Mouse (Mus musculus) heart, embryonic 14.5 days (tissue): ENCODE results near the gene Agbl4. TPM values are rescaled to one million over a fixed set of nuclear protein-coding genes. Genes with fewer than 3 reads are reported as not detected.

Experiments used
- ATAC-seq: fragments of 200-750 bp; cut with Nextera tagmentation; 2 replicates; pipeline ENCODE4 v1.8.0; 2017; ENCODE audit warnings: low read depth, moderate TSS enrichment; ENCODE audit not compliant: insufficient number of reproducible peaks, insufficient read depth, low FRiP score
- H3K27ac ChIP-seq, 2 experiments: fragments of 200-500 bp in 1 of 2; fragments of 300-500 bp in 1 of 2; sonication (generic) in 1 of 2; replicated peaks in 1 of 2; 2 replicates each; pipeline ENCODE4 v1.5.1; 2012 to 2014; ENCODE audit warnings: low read depth in 2 of 2, low read length in 2 of 2, control low read depth in 1 of 2, mild to moderate bottlenecking in 1 of 2, mixed read lengths in 1 of 2; ENCODE audit not compliant: control insufficient read depth in 1 of 2, insufficient read depth in 1 of 2
- H3K27me3 ChIP-seq: fragments of 300-500 bp; sonication (generic); 2 replicates; pipeline ENCODE4 v1.6.1; 2014; ENCODE audit warnings: mild to moderate bottlenecking, low read length, control low read depth; ENCODE audit not compliant: control insufficient read depth, insufficient read depth
- H3K36me3 ChIP-seq: fragments of 300-500 bp; sonication (generic); 2 replicates; pipeline ENCODE4 v1.6.1; 2014; ENCODE audit warnings: mild to moderate bottlenecking, control low read depth, low read length, mixed read lengths; ENCODE audit not compliant: control insufficient read depth, insufficient read depth
- H3K4me1 ChIP-seq, 2 experiments: fragments of 200-500 bp in 1 of 2; fragments of 300-500 bp in 1 of 2; sonication (generic) in 1 of 2; 2 replicates each; pipeline ENCODE4 v1.6.1; 2012 to 2014; ENCODE audit warnings: low read length in 2 of 2, control low read depth in 1 of 2, mixed read lengths in 1 of 2; ENCODE audit not compliant: control insufficient read depth in 2 of 2, insufficient read depth in 2 of 2
- H3K4me2 ChIP-seq: fragments of 300-500 bp; sonication (generic); 2 replicates; pipeline ENCODE4 v1.6.1; 2014; ENCODE audit warnings: mild to moderate bottlenecking, low read length
- H3K4me3 ChIP-seq, 2 experiments: fragments of 200-500 bp in 1 of 2; fragments of 300-500 bp in 1 of 2; sonication (generic) in 1 of 2; 2 replicates each; pipeline ENCODE4 v1.5.1; 2012 to 2014; ENCODE audit warnings: low read length in 2 of 2, mild to moderate bottlenecking in 2 of 2, control low read depth in 1 of 2, low read depth in 1 of 2, moderate library complexity in 1 of 2; ENCODE audit not compliant: control insufficient read depth in 1 of 2, insufficient read depth in 1 of 2
- H3K9ac ChIP-seq: fragments of 300-500 bp; sonication (generic); 2 replicates; pipeline ENCODE4 v1.6.1; 2014; ENCODE audit warnings: mild to moderate bottlenecking, low read length
- H3K9me3 ChIP-seq: fragments of 300-500 bp; sonication (generic); 2 replicates; pipeline ENCODE4 v1.6.1; 2016; ENCODE audit warnings: low read length, control low read depth; ENCODE audit not compliant: control insufficient read depth
- WGBS: fragments of 180-500 bp; shearing (Covaris S2); extraction: QIAGEN DNeasy Blood & Tissue Kit; methylation state at CpG from one replicate; pipeline ENCODE4 v1.1.7; 2014; 5-methylcytosine and 5-hydroxymethylcytosine counted together
- polyA plus RNA-seq: library from polyadenylated mRNA; unstranded; fragments of >200 nt; fragmentation: Nextera tagmentation; extraction: Ambion mirVana; gene quantifications from 2 replicates; pipeline ENCODE4 v1.2.1, GENCODE M21; 2014

The Agbl4 gene
- polyA plus RNA-seq, 1 experiment from 2014 or later: 1.1 TPM

DNA sequence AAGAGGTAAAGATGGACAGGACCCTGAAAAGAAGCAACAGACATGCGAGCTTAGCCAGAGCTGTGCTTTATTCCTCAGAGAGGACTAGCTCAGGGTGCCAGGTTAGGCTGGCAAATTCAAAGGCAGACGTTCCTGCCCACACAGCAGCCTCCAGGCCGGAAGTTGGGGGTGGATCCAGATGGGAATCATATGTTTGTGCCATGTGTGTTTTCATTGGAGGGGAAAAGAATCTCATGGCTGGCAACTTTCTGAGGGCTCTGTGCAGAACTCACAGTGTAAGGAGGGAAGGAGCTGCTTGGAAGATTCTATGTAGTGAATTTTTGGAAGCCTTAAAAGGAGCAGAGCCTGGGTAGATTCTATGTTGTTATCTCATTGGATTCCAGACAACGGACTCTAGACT, 519.1 kb downstream of the Agbl4 start:
- no peak for ATAC-seq
- WGBS: 51% methylated on average over 4 of the region's 4 CpGs
- no peak overlapping the region for H3K4me3 ChIP-seq

DNA sequence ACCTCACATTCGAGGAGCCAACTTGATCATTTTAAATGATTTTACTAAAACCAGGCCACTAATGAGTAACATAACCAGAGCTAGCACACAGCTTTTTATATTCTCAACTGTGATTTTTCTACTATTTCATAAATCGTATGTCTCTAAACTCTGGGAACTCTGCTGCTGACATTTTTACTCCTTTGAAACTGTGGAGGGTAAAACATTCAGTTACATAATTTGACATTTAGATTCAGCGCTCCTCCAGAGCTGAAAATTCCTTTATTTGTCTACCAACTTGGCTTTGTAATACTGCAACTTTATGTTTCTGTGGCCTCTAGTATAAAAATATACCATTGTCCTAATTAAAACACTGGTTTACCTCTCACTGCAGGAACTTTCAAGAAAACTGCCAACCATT, 523.6 kb downstream of the Agbl4 start:
- Histone ChIP-seq H3K36me3 (no peaks in the 10 kb centered on the region), H3K27me3 (no peaks in the 10 kb centered on the region), H3K4me2 (no peak overlapping the region), H3K27ac (no peak overlapping the region), H3K4me3 (no peak overlapping the region), H3K9ac (no peak overlapping the region), H3K9me3 (no peaks in the 10 kb centered on the region), H3K4me1 (no peaks in the 10 kb centered on the region)
- no peak for ATAC-seq
- 81% methylated on average over 3 of the region's 3 CpGs for WGBS

More for the DNA sequence above, 519.1 kb downstream of the Agbl4 start:
- H3K9me3 ChIP-seq: no peaks in the 10 kb centered on the region
- H3K27me3 ChIP-seq: no peaks in the 10 kb centered on the region
- no peaks in the 10 kb centered on the region for H3K36me3 ChIP-seq
- H3K4me1 ChIP-seq: no peaks in the 10 kb centered on the region
- no peak overlapping the region for H3K4me2 ChIP-seq
- no peak overlapping the region for H3K27ac ChIP-seq
- no peak overlapping the region for H3K9ac ChIP-seq

DNA sequence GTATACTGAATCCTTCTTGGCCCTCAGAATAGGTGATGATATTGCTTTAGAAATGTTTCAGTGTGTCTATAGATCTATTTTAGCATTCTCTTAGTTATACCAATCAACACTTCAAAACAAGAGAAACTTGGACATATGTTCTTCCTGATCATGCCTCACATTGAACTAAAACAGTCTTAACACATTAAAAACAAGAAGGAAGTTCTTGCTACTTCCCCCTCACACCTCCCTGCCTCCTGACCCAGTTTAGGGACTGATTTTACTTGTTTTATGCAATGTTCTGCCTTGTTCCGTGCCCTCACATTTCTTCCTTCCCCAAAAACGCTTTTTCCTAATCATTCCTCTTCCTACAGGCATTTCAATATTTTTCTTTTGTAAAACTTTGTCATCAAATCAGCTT, 604.2 kb downstream of the Agbl4 start:
- no peak overlapping the region for H3K4me3 ChIP-seq
- no peak overlapping the region for H3K9ac ChIP-seq
- ATAC-seq: no peak
- 69% methylated on average over 2 of the region's 2 CpGs for WGBS
- no peak overlapping the region for H3K4me2 ChIP-seq
- H3K36me3 ChIP-seq: no peaks in the 10 kb centered on the region
- H3K27ac ChIP-seq: no peak overlapping the region
- H3K4me1 ChIP-seq: no peaks in the 10 kb centered on the region
- H3K9me3 ChIP-seq: no peaks in the 10 kb centered on the region
- no peaks in the 10 kb centered on the region for H3K27me3 ChIP-seq

DNA sequence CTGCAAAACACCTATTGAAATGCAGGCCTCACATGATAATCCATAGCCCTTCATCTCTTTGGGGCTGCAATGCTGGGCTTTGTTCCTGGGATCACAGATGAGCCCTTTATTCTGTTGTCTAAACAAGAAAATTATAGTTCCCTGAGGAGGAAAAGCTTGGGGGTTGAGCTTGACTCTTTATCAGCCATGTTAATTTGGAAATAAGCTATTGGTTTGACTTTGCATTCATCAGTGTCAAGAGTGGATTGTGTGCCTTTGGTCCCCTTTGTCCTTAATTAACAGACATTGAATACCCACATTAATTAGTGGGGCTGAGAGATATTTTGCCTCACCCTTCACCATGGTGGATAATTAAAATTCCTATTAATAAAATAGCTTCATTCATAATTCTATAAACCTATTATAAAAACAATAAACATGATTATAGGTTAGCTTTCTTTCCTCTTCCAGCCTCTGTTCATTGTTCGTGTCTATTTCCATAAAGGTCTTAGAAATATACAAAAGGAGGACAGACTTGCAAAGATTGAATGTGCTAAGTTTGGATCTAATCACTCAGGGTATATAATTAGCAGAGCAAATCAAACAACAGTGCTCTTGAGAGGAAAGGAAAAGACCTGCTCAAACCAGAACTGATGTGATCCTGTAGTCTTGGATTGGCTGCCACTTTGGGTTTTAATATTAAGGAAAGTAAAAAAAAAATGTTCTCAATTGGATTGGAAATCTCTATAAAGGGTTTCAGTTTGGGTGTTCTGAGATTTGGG, 607.4 kb downstream of the Agbl4 start:
- H3K27me3 ChIP-seq: no peaks in the 10 kb centered on the region
- ATAC-seq: no peak
- no peaks in the 10 kb centered on the region for H3K9me3 ChIP-seq
- H3K36me3 ChIP-seq: no peaks in the 10 kb centered on the region
- H3K4me1 ChIP-seq: no peaks in the 10 kb centered on the region
- no peak overlapping the region for H3K4me3 ChIP-seq
- no peak overlapping the region for H3K4me2 ChIP-seq
- no peak overlapping the region for H3K9ac ChIP-seq
- no peak overlapping the region for H3K27ac ChIP-seq
- 72% methylated on average over 1 of the region's 1 CpGs for WGBS

DNA sequence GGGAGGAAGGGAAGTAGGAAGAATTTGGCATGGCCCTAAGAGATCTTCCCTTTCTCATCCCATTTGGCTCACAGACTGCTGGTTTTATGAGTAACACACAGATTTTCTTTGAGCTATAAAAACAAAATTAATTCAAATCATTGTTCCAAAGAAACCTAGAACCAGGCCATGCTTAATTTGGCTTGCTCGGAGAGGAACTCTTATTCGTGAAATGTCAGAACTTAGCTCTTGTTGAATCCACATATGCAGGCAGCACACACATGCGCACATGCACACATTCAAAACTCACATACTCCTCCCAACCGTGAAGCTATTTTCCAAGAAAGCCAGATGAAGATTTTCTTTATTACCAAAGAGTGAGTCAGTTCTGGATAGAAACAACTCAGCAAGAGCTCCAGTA, 621.9 kb downstream of the Agbl4 start:
- no peak overlapping the region for H3K4me2 ChIP-seq
- no peaks in the 10 kb centered on the region for H3K9me3 ChIP-seq
- ATAC-seq: no peak
- H3K4me1 ChIP-seq: no peaks in the 10 kb centered on the region
- WGBS: 86% methylated on average over 4 of the region's 4 CpGs
- no peaks in the 10 kb centered on the region for H3K36me3 ChIP-seq
- no peak overlapping the region for H3K9ac ChIP-seq
- H3K27ac ChIP-seq: no peak overlapping the region
- H3K4me3 ChIP-seq: no peak overlapping the region
- no peaks in the 10 kb centered on the region for H3K27me3 ChIP-seq

DNA sequence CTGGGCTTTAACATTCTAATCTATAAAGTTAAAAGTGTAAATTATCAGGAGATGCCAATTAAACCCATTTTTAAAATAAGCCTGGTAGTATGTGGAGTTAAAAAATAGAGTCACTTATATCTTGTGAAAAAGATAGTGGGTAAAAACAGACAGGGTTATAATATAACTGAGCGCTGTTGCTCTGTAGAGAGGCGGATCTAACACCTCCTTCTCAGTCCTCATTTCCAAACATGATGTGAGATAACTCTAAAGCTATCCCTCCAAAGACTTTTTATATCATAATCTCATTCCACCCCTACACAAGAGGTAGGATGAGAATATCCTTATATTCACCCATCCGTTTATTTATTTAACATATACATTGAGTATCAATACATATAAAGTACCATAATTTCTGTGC, 669.9 kb downstream of the Agbl4 start:
- ATAC-seq: no peak
- 79% methylated on average over 3 of the region's 3 CpGs for WGBS
- Histone ChIP-seq H3K36me3 (no peaks in the 10 kb centered on the region), H3K27me3 (no peaks in the 10 kb centered on the region), H3K9me3 (no peaks in the 10 kb centered on the region), H3K4me1 (no peaks in the 10 kb centered on the region), H3K4me3 (no peak overlapping the region), H3K4me2 (no peak overlapping the region), H3K27ac (no peak overlapping the region), H3K9ac (no peak overlapping the region)

DNA sequence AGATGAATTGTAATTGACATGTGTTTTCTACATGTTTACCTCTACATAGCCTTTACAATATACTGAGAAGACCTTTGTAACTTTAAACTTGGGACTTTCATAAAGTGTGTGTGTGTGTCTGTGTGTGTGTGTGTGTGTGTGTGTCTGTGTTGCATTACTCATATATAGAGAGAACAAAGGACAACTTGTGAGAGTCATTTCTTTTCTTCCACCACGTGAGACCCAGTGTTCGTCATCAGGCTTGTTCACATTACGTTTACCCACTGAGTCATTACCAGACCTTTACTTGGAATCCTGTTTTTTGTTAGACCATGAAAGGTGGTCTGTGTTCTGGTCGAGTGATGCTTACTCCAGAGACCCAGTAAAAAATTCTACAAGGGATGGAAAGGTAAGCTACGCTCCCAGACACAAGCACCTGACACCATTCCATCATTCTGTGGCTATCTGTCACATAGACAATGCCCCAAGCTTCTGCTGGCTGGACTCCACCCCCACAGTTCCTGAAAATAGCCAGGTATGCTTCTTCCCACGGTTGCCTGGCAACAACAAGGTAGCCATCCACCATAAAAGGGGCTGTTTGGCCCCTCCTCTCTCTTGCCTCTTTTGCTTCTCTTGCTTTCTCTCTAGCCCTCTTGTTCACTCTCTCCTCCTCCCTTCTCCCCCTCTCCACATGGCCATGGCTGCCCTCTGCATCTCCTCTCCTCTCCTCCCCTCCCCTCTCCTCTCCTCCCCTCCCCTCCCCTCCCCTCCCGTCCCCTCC, 676.5 kb downstream of the Agbl4 start:
- Histone ChIP-seq H3K9ac (no peak overlapping the region), H3K4me1 (no peaks in the 10 kb centered on the region), H3K4me2 (no peak overlapping the region), H3K4me3 (no peak overlapping the region), H3K36me3 (no peaks in the 10 kb centered on the region), H3K9me3 (no peaks in the 10 kb centered on the region), H3K27ac (no peak overlapping the region), H3K27me3 (no peaks in the 10 kb centered on the region)
- WGBS: 63% methylated on average over 6 of the region's 7 CpGs
- ATAC-seq: no peak
